Mouse (Mus musculus) hindbrain, embryonic 14.5 days (tissue): ENCODE results near the gene Olfr1493-ps1. TPM values are rescaled to one million over a fixed set of nuclear protein-coding genes. Genes with fewer than 3 reads are reported as not detected.

Source experiments
- ATAC-seq: fragments of 200-750 bp; cut with Nextera tagmentation; 2 replicates; pipeline ENCODE4 v1.8.0; 2017; ENCODE audit warnings: moderate number of reproducible peaks, mild to moderate bottlenecking, moderate TSS enrichment, moderate library complexity; ENCODE audit not compliant: low FRiP score
- DNase-seq: peaks from one replicate; pipeline ENCODE4 v3.0.0-alpha.2; 2015; ENCODE audit warnings: low spot score
- H3K27ac ChIP-seq: fragments of 300-500 bp; sonication (generic); 2 replicates; pipeline ENCODE4 v1.5.1; 2014; ENCODE audit warnings: mild to moderate bottlenecking, moderate library complexity
- H3K27me3 ChIP-seq: fragments of 300-500 bp; sonication (generic); 2 replicates; pipeline ENCODE4 v1.6.1; 2014; ENCODE audit warnings: mild to moderate bottlenecking, low read length, mixed read lengths; ENCODE audit not compliant: control insufficient read depth, insufficient read depth
- H3K36me3 ChIP-seq: fragments of 300-500 bp; sonication (generic); replicated peaks from 2 replicates; pipeline ENCODE4 v1.6.1; 2014; ENCODE audit not compliant: control insufficient read depth, insufficient read depth
- H3K4me1 ChIP-seq: fragments of 300-500 bp; sonication (generic); replicated peaks from 2 replicates; pipeline ENCODE4 v1.6.1; 2014; ENCODE audit warnings: antibody characterized with exemption, low read length, mixed read lengths; ENCODE audit not compliant: control insufficient read depth, insufficient read depth
- H3K4me2 ChIP-seq: fragments of 300-500 bp; sonication (generic); replicated peaks from 2 replicates; pipeline ENCODE4 v1.6.1; 2014; ENCODE audit warnings: mild to moderate bottlenecking, moderate library complexity
- H3K4me3 ChIP-seq: fragments of 300-500 bp; sonication (generic); replicated peaks from 2 replicates; pipeline ENCODE4 v1.5.1; 2014; ENCODE audit warnings: mild to moderate bottlenecking, low read length
- H3K9ac ChIP-seq: fragments of 300-500 bp; sonication (generic); 2 replicates; pipeline ENCODE4 v1.6.1; 2014
- H3K9me3 ChIP-seq: fragments of 300-500 bp; sonication (generic); 2 replicates; pipeline ENCODE4 v1.6.1; 2016; ENCODE audit warnings: low read length; ENCODE audit not compliant: control insufficient read depth
- WGBS: fragments of 180-500 bp; shearing (Covaris S2); extraction: QIAGEN DNeasy Blood & Tissue Kit; methylation state at CpG from one replicate; pipeline ENCODE4 v1.1.7; 2014; 5-methylcytosine and 5-hydroxymethylcytosine counted together
- polyA plus RNA-seq: library from polyadenylated mRNA; unstranded; fragments of >200 nt; fragmentation: Nextera tagmentation; extraction: Ambion mirVana; gene quantifications from 2 replicates; pipeline ENCODE4 v1.2.1, GENCODE M21; 2014

The Olfr1493-ps1 gene
- polyA plus RNA-seq, result not detected in 2 replicates

GRCm38 (mm10) chr19:13722978-13723377 is at the start of gene Olfr1493-ps1:
Olfr1493-ps1 (plus strand) TSS chr19:13723278.
- H3K36me3 ChIP-seq, result no peaks in the 10 kb centered on the region
- H3K27me3 ChIP-seq, result no peaks in the 10 kb centered on the region
- no peak for ATAC-seq
- H3K4me1 ChIP-seq, result no peaks in the 10 kb centered on the region
- no peak within 1 kb of the TSS for H3K4me2 ChIP-seq
- WGBS, result 66% methylated on average over 2 of the region's 2 CpGs
- no peak within 1 kb of the TSS for H3K9ac ChIP-seq
- no peak within 1 kb of the TSS for H3K4me3 ChIP-seq
- no peak within 1 kb of the TSS for H3K27ac ChIP-seq
- H3K9me3 ChIP-seq, result 0 out of 2 replicates have a peak, but pooled peaks cover 2% of the 10 kb centered on the region
- no peak for DNase-seq

DNA sequence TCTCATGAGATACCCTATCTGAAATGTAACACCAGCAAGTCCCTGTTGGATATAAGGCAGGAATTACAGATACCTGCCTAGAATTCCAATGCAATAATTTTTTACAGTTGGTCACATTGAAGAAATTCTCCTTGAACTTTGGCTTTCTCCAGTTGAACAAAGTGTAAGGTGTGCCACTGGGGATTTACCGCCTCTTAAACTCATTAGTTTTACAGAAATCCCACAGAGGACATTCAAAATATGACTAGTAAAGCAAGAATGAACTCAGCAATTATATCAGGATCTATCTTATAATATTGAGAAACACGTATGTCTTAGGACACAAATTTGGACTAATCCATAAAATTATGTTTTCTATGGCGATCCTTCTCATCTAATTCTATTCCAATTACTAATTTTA is 26.1 kb upstream of the Olfr1493-ps1 start, which contains the start of gene Olfr1491:
Olfr1491 (plus strand) TSS at position 301 of the 400 bp plus-strand sequence.
- H3K9me3 ChIP-seq, result no peaks in the 10 kb centered on the region
- no peaks in the 10 kb centered on the region for H3K36me3 ChIP-seq
- WGBS, result 81% methylated on average over 3 of the region's 3 CpGs
- no peak for ATAC-seq
- no peak for DNase-seq
- no peaks in the 10 kb centered on the region for H3K27me3 ChIP-seq
- H3K27ac ChIP-seq, result no peak within 1 kb of the TSS
- no peak within 1 kb of the TSS for H3K4me2 ChIP-seq
- no peaks in the 10 kb centered on the region for H3K4me1 ChIP-seq
- H3K4me3 ChIP-seq, result no peak within 1 kb of the TSS
- no peak within 1 kb of the TSS for H3K9ac ChIP-seq

GRCm38 (mm10) chr19:13739428-13739827 is 16.4 kb downstream of the Olfr1493-ps1 start, which contains the start of gene Olfr1494:
Olfr1494 (plus strand) TSS chr19:13739728.
- H3K27ac ChIP-seq, result no peak within 1 kb of the TSS
- no peaks in the 10 kb centered on the region for H3K36me3 ChIP-seq
- H3K9me3 ChIP-seq, result no peaks in the 10 kb centered on the region
- WGBS, result 94% methylated on average over 4 of the region's 4 CpGs
- no peak within 1 kb of the TSS for H3K9ac ChIP-seq
- no peaks in the 10 kb centered on the region for H3K4me1 ChIP-seq
- no peak for DNase-seq
- no peaks in the 10 kb centered on the region for H3K27me3 ChIP-seq
- ATAC-seq, result no peak
- H3K4me3 ChIP-seq, result no peak within 1 kb of the TSS
- H3K4me2 ChIP-seq, result no peak within 1 kb of the TSS

GRCm38 (mm10) chr19:13749366-13749765 is 26.3 kb downstream of the Olfr1493-ps1 start:
- WGBS, result 92% methylated on average over 1 of the region's 1 CpGs
- no peak for DNase-seq
- Histone ChIP-seq H3K27me3 (no peaks in the 10 kb centered on the region), H3K9me3 (no peaks in the 10 kb centered on the region), H3K9ac (no peak overlapping the region), H3K4me2 (no peak overlapping the region), H3K36me3 (no peaks in the 10 kb centered on the region), H3K27ac (no peak overlapping the region), H3K4me3 (no peak overlapping the region), H3K4me1 (no peaks in the 10 kb centered on the region)
- no peak for ATAC-seq

DNA sequence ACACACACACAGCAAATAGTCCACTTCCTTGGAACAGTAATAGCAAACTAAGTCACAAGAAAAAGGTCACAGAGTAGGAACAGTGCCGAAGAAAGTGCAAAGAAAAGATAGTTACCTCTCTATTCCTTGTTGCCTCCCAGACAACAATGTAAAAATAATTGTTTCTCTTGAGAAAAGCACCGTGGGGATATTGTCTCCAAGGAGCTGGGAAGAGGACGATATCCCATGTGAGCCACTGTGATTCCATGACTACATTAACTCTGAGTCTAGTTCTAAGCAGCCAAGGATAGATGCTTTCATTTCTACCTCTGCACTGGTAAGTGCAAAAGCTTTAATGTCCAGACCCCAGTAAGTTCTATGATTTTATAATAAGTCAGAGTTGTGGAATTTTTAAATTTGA is 41.2 kb downstream of the Olfr1493-ps1 start, which contains the start of gene Olfr1495:
Olfr1495 (plus strand) TSS at position 301 of the 400 bp plus-strand sequence.
- Histone ChIP-seq H3K9me3 (no peaks in the 10 kb centered on the region), H3K27ac (no peak within 1 kb of the TSS), H3K36me3 (no peaks in the 10 kb centered on the region), H3K4me3 (no peak within 1 kb of the TSS), H3K27me3 (no peaks in the 10 kb centered on the region), H3K9ac (no peak within 1 kb of the TSS), H3K4me2 (no peak within 1 kb of the TSS), H3K4me1 (no peaks in the 10 kb centered on the region)
- DNase-seq, result no peak
- 86% methylated on average over 3 of the region's 3 CpGs for WGBS
- ATAC-seq, result no peak

DNA sequence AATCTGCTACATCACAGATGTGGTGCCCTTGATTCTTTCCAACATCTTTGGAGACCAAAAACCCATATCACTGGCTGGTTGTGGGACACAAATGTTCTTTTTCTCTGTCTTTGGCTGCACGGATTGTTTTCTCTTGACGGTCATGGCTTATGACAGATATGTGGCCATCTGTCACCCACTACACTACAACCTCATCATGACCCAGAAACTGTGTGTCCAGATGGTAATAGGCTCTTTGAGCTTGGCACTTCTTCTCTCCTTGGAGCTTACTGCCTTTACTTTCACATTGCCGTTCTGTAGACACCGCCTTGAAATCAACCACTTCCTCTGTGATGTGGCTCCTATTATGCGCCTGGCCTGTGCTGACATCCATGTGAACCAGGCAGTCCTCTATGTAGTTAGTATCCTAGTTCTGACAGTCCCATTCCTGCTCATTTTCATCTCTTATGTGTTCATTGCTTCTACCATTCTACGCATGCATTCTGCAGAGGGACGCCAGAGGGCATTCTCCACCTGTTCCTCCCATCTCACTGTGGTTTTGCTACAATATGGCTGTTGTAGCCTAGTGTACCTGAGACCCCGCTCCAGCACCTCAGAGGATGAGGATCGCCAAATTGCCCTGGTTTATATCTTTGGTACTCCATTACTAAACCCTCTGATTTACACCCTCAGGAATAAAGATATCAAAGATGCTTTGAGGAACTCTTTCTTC is 45.6 kb downstream of the Olfr1493-ps1 start:
- WGBS, result 89% methylated on average over 9 of the region's 9 CpGs

GRCm38 (mm10) chr19:13777578-13777977 is 54.5 kb downstream of the Olfr1493-ps1 start, which contains the start of gene Olfr1496:
Olfr1496 (plus strand) TSS chr19:13777878.
- ATAC-seq (no peak), DNase-seq (no peak)
- 94% methylated on average over 1 of the region's 1 CpGs for WGBS
- Histone ChIP-seq H3K4me1 (no peaks in the 10 kb centered on the region), H3K4me2 (no peak within 1 kb of the TSS), H3K9ac (no peak within 1 kb of the TSS), H3K27ac (no peak within 1 kb of the TSS), H3K9me3 (no peaks in the 10 kb centered on the region), H3K27me3 (no peaks in the 10 kb centered on the region), H3K4me3 (no peak within 1 kb of the TSS), H3K36me3 (no peaks in the 10 kb centered on the region)

More for the DNA sequence above, 45.6 kb downstream of the Olfr1493-ps1 start:
- no peak overlapping the region for H3K9ac ChIP-seq
- H3K9me3 ChIP-seq, result no peaks in the 10 kb centered on the region
- no peak for ATAC-seq
- no peaks in the 10 kb centered on the region for H3K36me3 ChIP-seq
- H3K27me3 ChIP-seq, result no peaks in the 10 kb centered on the region
- no peak overlapping the region for H3K4me3 ChIP-seq
- no peak overlapping the region for H3K4me2 ChIP-seq
- H3K4me1 ChIP-seq, result no peaks in the 10 kb centered on the region
- H3K27ac ChIP-seq, result no peak overlapping the region
- no peak for DNase-seq

Other genes with a start within 250 kb of the Olfr1493-ps1 start
- not detected in 2 replicates for gene Olfr1475, start 243.1 kb upstream of the Olfr1493-ps1 start, polyA plus RNA-seq
- gene Olfr1477, start 222.7 kb upstream of the Olfr1493-ps1 start, polyA plus RNA-seq, result not detected in 2 replicates
- gene Olfr1480, start 195.4 kb upstream of the Olfr1493-ps1 start, polyA plus RNA-seq, result not detected in 2 replicates
- not detected in 2 replicates for gene Olfr1484, start 139.8 kb upstream of the Olfr1493-ps1 start, polyA plus RNA-seq
- gene Olfr1487, start 105.9 kb upstream of the Olfr1493-ps1 start, polyA plus RNA-seq, result not detected in 2 replicates
- not detected in 2 replicates for gene Olfr1489, start 91.7 kb upstream of the Olfr1493-ps1 start, polyA plus RNA-seq
- not detected in 2 replicates for gene Olfr1490, start 72.2 kb upstream of the Olfr1493-ps1 start, polyA plus RNA-seq
- gene Olfr1491, start 26.0 kb upstream of the Olfr1493-ps1 start, polyA plus RNA-seq, result not detected in 2 replicates
- not detected in 2 replicates for gene Olfr1494, start 16.4 kb downstream of the Olfr1493-ps1 start, polyA plus RNA-seq
- gene Olfr1495, start 41.3 kb downstream of the Olfr1493-ps1 start, polyA plus RNA-seq, result not detected in 2 replicates
- gene Olfr1496, start 54.6 kb downstream of the Olfr1493-ps1 start, polyA plus RNA-seq, result not detected in 2 replicates
- gene Olfr1497, start 74.9 kb downstream of the Olfr1493-ps1 start, polyA plus RNA-seq, result not detected in 2 replicates
- not detected in 2 replicates for gene Olfr1499, start 96.2 kb downstream of the Olfr1493-ps1 start, polyA plus RNA-seq
- not detected in 2 replicates for gene Olfr1500, start 107.2 kb downstream of the Olfr1493-ps1 start, polyA plus RNA-seq
- gene Olfr1501, start 127.4 kb downstream of the Olfr1493-ps1 start, polyA plus RNA-seq, result not detected in 2 replicates
- gene Olfr1502, start 138.5 kb downstream of the Olfr1493-ps1 start, polyA plus RNA-seq, result not detected in 2 replicates
- not detected in 2 replicates for gene Olfr1504, start 174.7 kb downstream of the Olfr1493-ps1 start, polyA plus RNA-seq
- not detected in 2 replicates for gene Olfr1505, start 190.3 kb downstream of the Olfr1493-ps1 start, polyA plus RNA-seq